Mouse (Mus musculus): Measurements from ENCODE around the gene Camk1d.

The Camk1d gene

GRCm38 (mm10) chr2:5714211-5715053 is at the start of gene Camk1d:
Gene Camk1d, minus strand, starts transcription at chr2:5714515.
- peak; percentile 45 for DNase-seq (ENCODE audit: low read depth, low spot score)

- no peak for DNase-seq (ENCODE audit: low read depth, low spot score)
Measured at GRCm38 (mm10) chr2:5762031-5762430, 47.7 kb upstream of the Camk1d start.

- no peak for DNase-seq (ENCODE audit: low read depth, low spot score)
Measured at GRCm38 (mm10) chr2:5760479-5761008, 46.2 kb upstream of the Camk1d start.

- no peak for DNase-seq (ENCODE audit: low read depth, low spot score)
Measured at GRCm38 (mm10) chr2:5758569-5758968, 44.3 kb upstream of the Camk1d start.

- no peak for DNase-seq (ENCODE audit: low read depth, low spot score)
Measured at GRCm38 (mm10) chr2:5750872-5751271, 36.6 kb upstream of the Camk1d start.

- DNase-seq (ENCODE audit: low read depth, low spot score) = no peak
Measured at GRCm38 (mm10) chr2:5749210-5749609, 34.9 kb upstream of the Camk1d start.

GRCm38 (mm10) chr2:5747545-5748043 is 33.3 kb upstream of the Camk1d start:
- DNase-seq (ENCODE audit: low read depth, low spot score) = no peak

GRCm38 (mm10) chr2:5746529-5746928 is 32.2 kb upstream of the Camk1d start:
- DNase-seq (ENCODE audit: low read depth, low spot score) = no peak

- DNase-seq (ENCODE audit: low read depth, low spot score) = no peak
Measured at GRCm38 (mm10) chr2:5743886-5744285, 29.6 kb upstream of the Camk1d start.

- no peak for DNase-seq (ENCODE audit: low read depth, low spot score)
Measured at GRCm38 (mm10) chr2:5740913-5741312, 26.6 kb upstream of the Camk1d start.

GRCm38 (mm10) chr2:5735881-5736280 is 21.6 kb upstream of the Camk1d start:
- no peak for DNase-seq (ENCODE audit: low read depth, low spot score)

GRCm38 (mm10) chr2:5733300-5734085 is 19.2 kb upstream of the Camk1d start:
- DNase-seq (ENCODE audit: low read depth, low spot score) = no peak

GRCm38 (mm10) chr2:5732047-5732446 is 17.7 kb upstream of the Camk1d start:
- no peak for DNase-seq (ENCODE audit: low read depth, low spot score)

GRCm38 (mm10) chr2:5730364-5730792 is 16.1 kb upstream of the Camk1d start:
- DNase-seq (ENCODE audit: low read depth, low spot score) = no peak

GRCm38 (mm10) chr2:5729931-5730330 is 15.6 kb upstream of the Camk1d start:
- no peak for DNase-seq (ENCODE audit: low read depth, low spot score)

- no peak for DNase-seq (ENCODE audit: low read depth, low spot score)
Measured at GRCm38 (mm10) chr2:5725028-5725701, 10.8 kb upstream of the Camk1d start.

- no peak for DNase-seq (ENCODE audit: low read depth, low spot score)
Measured at GRCm38 (mm10) chr2:5717675-5718074, 3.4 kb upstream of the Camk1d start.

- DNase-seq (ENCODE audit: low read depth, low spot score) = no peak
Measured at GRCm38 (mm10) chr2:5715544-5715943, 1.2 kb upstream of the Camk1d start.

GRCm38 (mm10) chr2:5715054-5715410 is 717 bp upstream of the Camk1d start:
- peak; percentile 31 for DNase-seq (ENCODE audit: low read depth, low spot score)

GRCm38 (mm10) chr2:5713325-5714210 is 747 bp downstream of the Camk1d start:
- peak; percentile 19 for DNase-seq (ENCODE audit: low read depth, low spot score)

GRCm38 (mm10) chr2:5712255-5712654 is 2.1 kb downstream of the Camk1d start:
- DNase-seq (ENCODE audit: low read depth, low spot score) = no peak
